Mouse (Mus musculus): ENCODE data around the gene Klk1.

Klk1 gene

DNA sequence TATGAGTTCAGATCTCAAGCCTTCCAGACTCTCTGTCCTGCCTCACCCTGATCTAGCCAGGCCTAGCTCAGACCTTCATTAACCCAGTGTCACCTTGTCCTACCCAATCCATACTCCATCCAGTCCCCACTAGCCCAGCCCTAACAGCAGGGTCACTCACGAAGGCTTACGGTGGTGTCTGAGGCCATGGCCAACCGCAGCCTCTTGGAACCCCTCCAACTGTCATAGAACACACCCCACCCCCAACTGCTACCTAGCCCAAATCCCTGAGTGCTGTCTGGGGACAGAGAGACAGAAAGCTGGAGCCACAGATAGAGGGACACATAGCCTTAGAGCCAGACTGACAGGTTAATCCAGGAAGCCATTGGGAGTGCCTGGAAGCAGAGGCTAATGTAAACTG, 10.7 kb downstream of the Klk1 start, which contains the start of gene Gm36864:
Gm36864 (plus strand) TSS at position 269 of the 400 bp plus-strand sequence.
- H3K4me1 ChIP-seq (replicated peaks; ENCODE audit: low read depth, low read length), result peaks cover 14% of the 10 kb centered on the region

DNA sequence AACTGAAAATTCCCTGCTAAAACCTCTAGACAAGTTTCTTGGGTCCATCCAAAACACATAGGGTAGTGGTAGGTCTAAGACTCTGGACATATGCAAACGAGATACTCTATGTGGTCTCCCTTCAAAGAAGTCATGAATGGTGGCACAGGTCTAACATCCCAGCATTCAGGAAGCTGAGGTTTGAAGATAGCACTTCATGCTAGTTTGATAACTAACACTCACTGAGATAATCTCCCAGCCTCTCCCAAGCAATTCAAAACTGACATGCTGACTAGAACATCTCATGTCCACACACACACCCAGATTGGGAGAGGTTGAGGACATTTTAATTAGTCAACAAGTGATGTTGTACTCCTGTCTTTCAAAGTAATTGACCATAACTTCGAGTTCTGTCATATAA, 14.8 kb downstream of the Klk1 start:
- Histone ChIP-seq H3K36me3 (ENCODE audit: insufficient read depth, low read length) (0 out of 2 replicates have a peak, but pooled peaks cover 3% of the 10 kb centered on the region), H3K4me1 (replicated peaks; ENCODE audit: low read depth, low read length) (peaks cover 14% of the 10 kb centered on the region), H3K9me3 (ENCODE audit: low read length) (peaks cover 30% of the 10 kb centered on the region), H3K27me3 (ENCODE audit: insufficient read depth, low read length) (no peaks in the 10 kb centered on the region), H3K4me3 (replicated peaks; ENCODE audit: low read length) (no peak overlapping the region)
- TF ChIP-seq CTCF (conservative IDR thresholded peaks at IDR 0.05; ENCODE audit: low read length) (no peak), NANOG (IDR thresholded peaks at IDR 0.05; ENCODE audit: borderline replicate concordance, low read length) (no peak), POU5F1 (IDR thresholded peaks at IDR 0.05; ENCODE audit: borderline replicate concordance, low read length) (no peak)

More for the DNA sequence above, 10.7 kb downstream of the Klk1 start, which contains the start of gene Gm36864:
- TF ChIP-seq POU5F1 (IDR thresholded peaks at IDR 0.05; ENCODE audit: borderline replicate concordance, low read length) (no peak), NANOG (IDR thresholded peaks at IDR 0.05; ENCODE audit: borderline replicate concordance, low read length) (no peak), CTCF (conservative IDR thresholded peaks at IDR 0.05; ENCODE audit: low read length) (no peak)
- Histone ChIP-seq H3K9me3 (ENCODE audit: low read length) (peaks cover 13% of the 10 kb centered on the region), H3K36me3 (ENCODE audit: insufficient read depth, low read length) (no peaks in the 10 kb centered on the region), H3K4me3 (replicated peaks; ENCODE audit: low read length) (no peak within 1 kb of the TSS), H3K27me3 (ENCODE audit: insufficient read depth, low read length) (0 out of 2 replicates have a peak, but pooled peaks cover 2% of the 10 kb centered on the region)

DNA sequence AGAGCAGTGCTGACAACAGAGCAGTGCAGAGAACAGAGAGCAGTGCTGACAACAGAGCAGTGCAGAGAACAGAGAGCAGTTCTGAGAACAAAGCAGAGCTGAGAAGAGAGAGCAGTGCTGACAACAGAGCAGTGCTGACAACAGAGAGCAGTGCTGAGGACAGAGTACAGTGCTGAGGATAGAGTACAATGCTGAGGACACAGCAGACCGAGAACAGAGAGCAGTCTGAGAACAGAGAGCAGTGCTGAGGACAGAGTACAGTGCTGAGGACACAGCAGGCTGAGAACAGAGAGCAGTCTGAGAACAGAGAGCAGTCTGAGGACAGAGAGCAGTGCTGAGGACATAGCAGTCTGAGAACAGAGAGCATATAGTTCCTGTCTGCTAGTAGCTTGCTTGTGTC, 15.6 kb downstream of the Klk1 start:
- no peak for TF ChIP-seq NANOG (IDR thresholded peaks at IDR 0.05; ENCODE audit: borderline replicate concordance, low read length)
- no peak for TF ChIP-seq POU5F1 (IDR thresholded peaks at IDR 0.05; ENCODE audit: borderline replicate concordance, low read length)
- no peak for TF ChIP-seq CTCF (conservative IDR thresholded peaks at IDR 0.05; ENCODE audit: low read length)

DNA sequence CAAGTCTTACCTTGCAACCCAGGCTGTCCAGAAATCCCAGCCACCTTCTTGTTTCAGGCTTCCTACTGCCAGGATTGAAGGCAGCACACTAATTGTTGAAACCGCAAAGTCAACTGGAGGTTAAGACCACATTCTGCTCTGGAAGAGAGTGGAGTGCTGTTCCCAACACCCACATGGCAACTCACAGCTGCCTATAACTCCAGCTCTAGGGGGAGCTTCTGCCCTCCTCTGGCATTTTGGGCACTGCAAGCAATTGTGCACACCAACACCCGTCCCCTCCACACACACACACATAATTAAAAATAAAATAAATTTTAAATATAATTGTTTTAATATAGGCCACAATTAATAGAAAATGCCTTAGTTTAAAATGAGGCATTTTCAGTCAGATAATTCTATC, 16.0 kb downstream of the Klk1 start:
- H3K9me3 ChIP-seq (ENCODE audit: low read length), result peaks cover 30% of the 10 kb centered on the region
- no peak for TF ChIP-seq POU5F1 (IDR thresholded peaks at IDR 0.05; ENCODE audit: borderline replicate concordance, low read length)
- TF ChIP-seq NANOG (IDR thresholded peaks at IDR 0.05; ENCODE audit: borderline replicate concordance, low read length), result no peak
- TF ChIP-seq CTCF (conservative IDR thresholded peaks at IDR 0.05; ENCODE audit: low read length), result no peak
- no peak overlapping the region for H3K4me3 ChIP-seq (replicated peaks; ENCODE audit: low read length)
- no peaks in the 10 kb centered on the region for H3K27me3 ChIP-seq (ENCODE audit: insufficient read depth, low read length)
- peaks cover 15% of the 10 kb centered on the region for H3K4me1 ChIP-seq (replicated peaks; ENCODE audit: low read depth, low read length)
- H3K36me3 ChIP-seq (ENCODE audit: insufficient read depth, low read length), result 0 out of 2 replicates have a peak, but pooled peaks cover 3% of the 10 kb centered on the region

More for the DNA sequence above, 15.6 kb downstream of the Klk1 start:
- 0 out of 2 replicates have a peak, but pooled peaks cover 3% of the 10 kb centered on the region for H3K36me3 ChIP-seq (ENCODE audit: insufficient read depth, low read length)
- H3K9me3 ChIP-seq (ENCODE audit: low read length), result peaks cover 30% of the 10 kb centered on the region
- H3K4me3 ChIP-seq (replicated peaks; ENCODE audit: low read length), result no peak overlapping the region
- peaks cover 19% of the 10 kb centered on the region for H3K4me1 ChIP-seq (replicated peaks; ENCODE audit: low read depth, low read length)
- H3K27me3 ChIP-seq (ENCODE audit: insufficient read depth, low read length), result no peaks in the 10 kb centered on the region

DNA sequence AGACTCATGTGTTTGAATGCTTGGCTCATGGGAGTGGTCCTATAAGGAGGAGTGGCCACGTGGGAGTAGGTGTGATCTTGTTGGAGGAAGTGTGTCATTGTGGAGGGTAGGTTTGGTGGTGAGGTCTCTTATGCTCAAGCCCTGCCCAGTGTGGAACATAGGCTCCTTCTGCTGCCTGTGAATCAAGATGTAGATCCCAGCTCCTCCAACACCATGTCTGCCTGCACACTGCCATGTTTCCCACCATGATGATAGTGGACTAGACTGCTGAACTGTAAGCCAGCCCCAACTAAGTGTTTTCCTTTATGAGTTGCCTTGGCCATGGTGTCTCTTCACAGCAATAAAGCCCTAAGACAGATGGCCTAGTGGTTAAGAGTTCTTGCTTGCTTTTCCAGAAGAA, 18.9 kb downstream of the Klk1 start:
- no peak for TF ChIP-seq POU5F1 (IDR thresholded peaks at IDR 0.05; ENCODE audit: borderline replicate concordance, low read length)
- TF ChIP-seq NANOG (IDR thresholded peaks at IDR 0.05; ENCODE audit: borderline replicate concordance, low read length), result no peak
- no peak for TF ChIP-seq CTCF (conservative IDR thresholded peaks at IDR 0.05; ENCODE audit: low read length)
- Histone ChIP-seq H3K27me3 (ENCODE audit: insufficient read depth, low read length) (no peaks in the 10 kb centered on the region), H3K4me1 (replicated peaks; ENCODE audit: low read depth, low read length) (peaks cover 22% of the 10 kb centered on the region), H3K36me3 (ENCODE audit: insufficient read depth, low read length) (peaks cover 17% of the 10 kb centered on the region), H3K9me3 (ENCODE audit: low read length) (peaks cover 30% of the 10 kb centered on the region), H3K4me3 (replicated peaks; ENCODE audit: low read length) (no peak overlapping the region)

DNA sequence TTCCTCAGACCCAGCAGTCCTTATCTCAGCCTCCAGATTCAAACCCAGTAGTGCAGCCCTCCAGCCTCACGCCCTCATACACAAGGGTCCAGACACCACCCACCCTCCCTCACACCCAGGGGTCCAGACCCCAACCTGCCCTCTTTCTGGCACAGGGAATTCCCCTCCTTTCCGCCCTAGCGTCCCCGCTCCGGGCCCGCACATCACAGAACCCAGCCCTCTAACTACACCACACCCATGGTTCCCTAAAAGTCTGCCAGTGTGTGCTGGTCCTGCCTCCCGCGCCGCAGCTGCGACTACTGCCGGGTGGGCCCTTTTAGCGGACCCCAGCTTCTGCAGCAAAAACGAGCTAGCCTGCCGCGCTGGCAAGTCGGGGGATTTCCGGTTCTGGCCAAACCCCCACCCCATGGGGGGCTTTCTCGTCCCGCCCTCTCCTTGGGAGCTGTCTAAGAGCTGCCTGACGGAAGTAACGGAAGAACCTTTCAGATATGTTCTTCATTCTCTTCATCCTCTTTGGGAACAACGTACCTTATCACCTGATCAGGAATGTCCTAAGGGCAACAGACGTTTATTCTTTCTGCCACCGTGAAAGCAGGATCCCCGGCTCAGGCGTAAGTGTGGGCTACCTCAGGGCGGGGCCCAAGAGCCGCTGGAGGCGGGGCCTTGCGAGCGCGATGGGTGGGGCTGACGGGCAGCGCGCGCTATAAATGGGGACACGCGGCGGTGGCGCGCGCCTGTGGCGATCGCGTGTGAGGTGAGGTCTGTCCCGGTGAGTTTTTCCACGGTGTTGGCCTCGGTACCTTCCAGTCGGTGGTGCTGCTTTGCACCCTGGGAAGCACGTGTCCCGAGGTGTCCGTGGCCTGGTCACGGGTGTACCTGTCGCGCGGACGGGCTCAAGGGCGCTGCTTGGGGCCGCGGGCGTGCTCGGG, 21.2 kb downstream of the Klk1 start, which contains the start of the genes 1700028J19Rik and 2410002F23Rik:
1700028J19Rik (minus strand) TSS at position 641 of the 929 bp plus-strand sequence.
2410002F23Rik (plus strand) TSS at position 668 of the 929 bp plus-strand sequence.
- Histone ChIP-seq H3K4me3 (replicated peaks; ENCODE audit: low read length) (peak within 1 kb of the TSS; percentile 99), H3K9me3 (ENCODE audit: low read length) (peaks cover 14% of the 10 kb centered on the region), H3K27me3 (ENCODE audit: insufficient read depth, low read length) (no peaks in the 10 kb centered on the region), H3K36me3 (ENCODE audit: insufficient read depth, low read length) (peaks cover 40% of the 10 kb centered on the region), H3K4me1 (replicated peaks; ENCODE audit: low read depth, low read length) (peaks cover 42% of the 10 kb centered on the region)
- TF ChIP-seq NANOG (IDR thresholded peaks at IDR 0.05; ENCODE audit: borderline replicate concordance, low read length) (no peak), CTCF (conservative IDR thresholded peaks at IDR 0.05; ENCODE audit: low read length) (no peak), POU5F1 (IDR thresholded peaks at IDR 0.05; ENCODE audit: borderline replicate concordance, low read length) (no peak)

DNA sequence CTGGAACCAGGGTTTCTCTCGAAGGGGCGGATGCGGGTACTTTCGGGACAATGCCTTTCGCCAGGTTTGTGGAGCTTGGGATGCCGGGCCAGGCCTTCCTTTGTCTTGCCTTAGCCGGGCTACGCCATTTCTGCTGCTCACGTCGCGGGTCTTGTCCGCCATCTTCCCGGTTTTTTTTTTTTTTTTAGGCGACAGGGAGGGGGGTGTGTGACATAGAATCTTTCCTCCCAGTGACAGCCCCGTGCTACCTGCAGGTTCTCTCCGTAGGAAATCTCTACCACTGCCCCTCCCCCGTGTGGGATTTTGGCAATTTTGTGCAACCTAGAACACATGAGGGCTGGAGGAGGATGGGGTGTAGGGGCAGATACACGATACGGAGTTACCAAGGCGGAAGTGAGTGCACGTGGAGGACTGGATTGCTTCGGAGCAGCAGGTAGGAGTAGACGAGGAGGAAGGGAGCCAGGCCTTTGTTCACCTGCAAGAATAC, 21.9 kb downstream of the Klk1 start:
- Histone ChIP-seq H3K27me3 (ENCODE audit: insufficient read depth, low read length) (no peaks in the 10 kb centered on the region), H3K4me3 (replicated peaks; ENCODE audit: low read length) (peak overlapping the region; percentile 99), H3K4me1 (replicated peaks; ENCODE audit: low read depth, low read length) (peaks cover 43% of the 10 kb centered on the region), H3K36me3 (ENCODE audit: insufficient read depth, low read length) (peaks cover 43% of the 10 kb centered on the region), H3K9me3 (ENCODE audit: low read length) (peaks cover 9% of the 10 kb centered on the region)
- TF ChIP-seq NANOG (IDR thresholded peaks at IDR 0.05; ENCODE audit: borderline replicate concordance, low read length) (no peak), CTCF (conservative IDR thresholded peaks at IDR 0.05; ENCODE audit: low read length) (no peak), POU5F1 (IDR thresholded peaks at IDR 0.05; ENCODE audit: borderline replicate concordance, low read length) (no peak)

DNA sequence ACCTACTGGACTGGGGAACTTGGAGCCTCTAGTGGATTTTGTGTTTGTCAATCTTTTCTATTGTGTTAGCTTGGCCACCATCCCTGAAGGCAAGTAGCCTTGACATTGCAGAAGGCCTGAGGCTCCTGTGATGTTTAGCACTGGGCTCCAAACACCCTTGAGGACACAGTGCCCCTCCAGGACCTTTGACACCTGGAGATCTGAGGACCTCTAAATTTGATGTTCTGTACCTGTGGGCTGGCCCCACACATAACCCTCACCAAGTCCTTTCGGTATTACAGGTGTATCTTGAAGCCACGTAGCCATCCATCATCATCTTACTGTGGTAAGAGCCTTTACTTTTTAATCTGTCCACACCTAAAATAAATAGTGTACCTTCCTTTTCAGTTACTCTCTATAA, 22.8 kb downstream of the Klk1 start:
- TF ChIP-seq CTCF (conservative IDR thresholded peaks at IDR 0.05; ENCODE audit: low read length) (no peak), NANOG (IDR thresholded peaks at IDR 0.05; ENCODE audit: borderline replicate concordance, low read length) (no peak), POU5F1 (IDR thresholded peaks at IDR 0.05; ENCODE audit: borderline replicate concordance, low read length) (no peak)

More for the DNA sequence above, 22.8 kb downstream of the Klk1 start:
- Histone ChIP-seq H3K4me3 (replicated peaks; ENCODE audit: low read length) (peak overlapping the region; percentile 99), H3K27me3 (ENCODE audit: insufficient read depth, low read length) (no peaks in the 10 kb centered on the region), H3K36me3 (ENCODE audit: insufficient read depth, low read length) (peaks cover 52% of the 10 kb centered on the region), H3K4me1 (replicated peaks; ENCODE audit: low read depth, low read length) (peaks cover 50% of the 10 kb centered on the region), H3K9me3 (ENCODE audit: low read length) (no peaks in the 10 kb centered on the region)
